Mouse (Mus musculus): ENCODE measurements around the gene Kcnn3. TPM values are rescaled to one million over a fixed set of nuclear protein-coding genes. Genes with fewer than 3 reads are reported as not detected.

The Kcnn3 gene
- polyA plus RNA-seq, 1 experiment: 2.3 TPM

- Histone ChIP-seq H3K27me3 (ENCODE audit: control insufficient read depth, insufficient read depth, low read length) (no peaks in the 10 kb centered on the region), H3K4me3 (ENCODE audit: control insufficient read depth, low read depth, low read length) (no peak overlapping the region), H3K4me1 (ENCODE audit: control insufficient read depth, insufficient read depth, low read length) (no peaks in the 10 kb centered on the region), H3K36me3 (ENCODE audit: control insufficient read depth, insufficient read depth, low read length) (no peaks in the 10 kb centered on the region), H3K27ac (ENCODE audit: control insufficient read depth, insufficient read depth, low read depth, low read length) (no peak overlapping the region)
- TF ChIP-seq POLR2A (IDR thresholded peaks at IDR 0.05; ENCODE audit: control insufficient read depth, low read depth, low read length) (no peak), CTCF (IDR thresholded peaks at IDR 0.05; ENCODE audit: control insufficient read depth, insufficient read depth, insufficient replicate concordance, low read depth, low read length) (no peak)
Observed at GRCm38 (mm10) chr3:89624814-89625445, 105.0 kb downstream of the Kcnn3 start.

- Histone ChIP-seq H3K27me3 (ENCODE audit: control insufficient read depth, insufficient read depth, low read length) (no peaks in the 10 kb centered on the region), H3K36me3 (ENCODE audit: control insufficient read depth, insufficient read depth, low read length) (no peaks in the 10 kb centered on the region), H3K27ac (ENCODE audit: control insufficient read depth, insufficient read depth, low read depth, low read length) (no peak overlapping the region), H3K4me3 (ENCODE audit: control insufficient read depth, low read depth, low read length) (no peak overlapping the region), H3K4me1 (ENCODE audit: control insufficient read depth, insufficient read depth, low read length) (no peaks in the 10 kb centered on the region)
- TF ChIP-seq CTCF (IDR thresholded peaks at IDR 0.05; ENCODE audit: control insufficient read depth, insufficient read depth, insufficient replicate concordance, low read depth, low read length) (no peak), POLR2A (IDR thresholded peaks at IDR 0.05; ENCODE audit: control insufficient read depth, low read depth, low read length) (no peak)
Observed at GRCm38 (mm10) chr3:89626556-89626955, 106.6 kb downstream of the Kcnn3 start.

DNA sequence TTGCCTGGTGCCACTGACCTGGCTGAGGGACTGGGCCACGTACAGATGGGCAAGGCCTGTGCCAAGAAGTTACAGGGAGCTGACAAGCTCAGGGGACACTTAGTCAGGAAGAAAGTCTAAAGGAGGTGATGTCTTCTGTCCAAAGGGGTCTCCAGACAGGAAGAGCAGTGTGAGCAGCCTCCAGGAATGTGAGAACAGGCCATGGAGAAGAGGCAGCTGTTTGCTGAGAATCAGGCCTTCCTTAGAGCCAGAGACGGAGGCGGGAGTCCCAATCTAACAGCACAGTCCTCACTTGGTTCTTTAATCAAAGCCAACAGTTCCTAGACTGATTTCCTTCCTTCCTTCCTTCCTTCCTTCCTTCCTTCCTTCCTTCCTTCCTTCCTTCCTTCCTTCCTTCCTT, 109.8 kb downstream of the Kcnn3 start:
- Histone ChIP-seq H3K36me3 (ENCODE audit: control insufficient read depth, insufficient read depth, low read length) (no peaks in the 10 kb centered on the region), H3K4me1 (ENCODE audit: control insufficient read depth, insufficient read depth, low read length) (no peaks in the 10 kb centered on the region), H3K27me3 (ENCODE audit: control insufficient read depth, insufficient read depth, low read length) (no peaks in the 10 kb centered on the region), H3K4me3 (ENCODE audit: control insufficient read depth, low read depth, low read length) (no peak overlapping the region), H3K27ac (ENCODE audit: control insufficient read depth, insufficient read depth, low read depth, low read length) (no peak overlapping the region)
- no peak for TF ChIP-seq POLR2A (IDR thresholded peaks at IDR 0.05; ENCODE audit: control insufficient read depth, low read depth, low read length)
- TF ChIP-seq CTCF (IDR thresholded peaks at IDR 0.05; ENCODE audit: control insufficient read depth, insufficient read depth, insufficient replicate concordance, low read depth, low read length): no peak

GRCm38 (mm10) chr3:89631750-89632149, 111.8 kb downstream of the Kcnn3 start:
- Histone ChIP-seq H3K4me3 (ENCODE audit: control insufficient read depth, low read depth, low read length) (no peak overlapping the region), H3K36me3 (ENCODE audit: control insufficient read depth, insufficient read depth, low read length) (no peaks in the 10 kb centered on the region), H3K27ac (ENCODE audit: control insufficient read depth, insufficient read depth, low read depth, low read length) (no peak overlapping the region), H3K27me3 (ENCODE audit: control insufficient read depth, insufficient read depth, low read length) (no peaks in the 10 kb centered on the region), H3K4me1 (ENCODE audit: control insufficient read depth, insufficient read depth, low read length) (no peaks in the 10 kb centered on the region; the same call in 1 of the 2 replicates)
- TF ChIP-seq POLR2A (IDR thresholded peaks at IDR 0.05; ENCODE audit: control insufficient read depth, low read depth, low read length) (no peak), CTCF (IDR thresholded peaks at IDR 0.05; ENCODE audit: control insufficient read depth, insufficient read depth, insufficient replicate concordance, low read depth, low read length) (no peak)

DNA sequence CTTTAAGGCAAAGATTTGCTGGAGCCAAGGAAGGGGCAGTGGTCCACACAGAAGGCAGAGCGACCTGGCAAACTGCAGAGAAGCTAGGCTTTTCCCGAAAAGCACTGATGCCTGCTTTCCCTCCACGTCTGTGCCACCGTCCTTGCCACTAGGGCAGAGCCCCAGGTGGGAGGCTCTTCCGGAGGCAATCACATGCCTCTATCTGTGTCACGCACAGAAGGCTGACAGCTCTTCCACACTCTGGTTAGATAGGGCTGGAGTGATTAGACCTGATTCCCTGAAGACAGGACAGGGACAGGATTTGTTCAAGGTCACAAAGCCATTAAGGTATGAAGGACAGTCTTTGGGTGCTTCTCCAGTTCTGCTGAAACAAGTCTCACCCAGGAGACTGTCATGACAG, 113.6 kb downstream of the Kcnn3 start:
- H3K27ac ChIP-seq (ENCODE audit: control insufficient read depth, insufficient read depth, low read depth, low read length): no peak overlapping the region
- TF ChIP-seq POLR2A (IDR thresholded peaks at IDR 0.05; ENCODE audit: control insufficient read depth, low read depth, low read length) (no peak), CTCF (IDR thresholded peaks at IDR 0.05; ENCODE audit: control insufficient read depth, insufficient read depth, insufficient replicate concordance, low read depth, low read length) (no peak)
- H3K27me3 ChIP-seq (ENCODE audit: control insufficient read depth, insufficient read depth, low read length): no peaks in the 10 kb centered on the region
- H3K36me3 ChIP-seq (ENCODE audit: control insufficient read depth, insufficient read depth, low read length): no peaks in the 10 kb centered on the region
- H3K4me1 ChIP-seq (ENCODE audit: control insufficient read depth, insufficient read depth, low read length): no peaks in the 10 kb centered on the region; the same call in 1 of the 2 replicates
- no peak overlapping the region for H3K4me3 ChIP-seq (ENCODE audit: control insufficient read depth, low read depth, low read length)

DNA sequence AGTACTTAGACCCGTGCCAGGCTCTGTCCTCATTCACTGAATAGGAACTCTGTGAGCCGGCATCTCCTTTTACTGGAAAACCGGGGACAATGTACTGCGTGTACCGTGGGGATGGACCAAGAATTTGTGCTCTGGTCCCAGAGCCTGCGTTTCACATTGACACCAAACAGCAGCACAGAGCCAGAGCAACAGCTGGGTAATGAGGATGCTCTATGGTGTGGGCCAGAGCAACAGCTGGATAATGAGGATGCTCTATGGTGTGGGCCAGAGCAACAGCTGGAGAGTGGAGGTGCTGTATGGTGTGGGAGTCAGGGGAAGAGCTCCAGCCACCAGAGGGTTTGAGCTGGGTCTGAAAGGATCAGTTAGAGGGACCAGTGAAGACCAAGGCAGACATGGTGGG, 114.0 kb downstream of the Kcnn3 start:
- TF ChIP-seq POLR2A (IDR thresholded peaks at IDR 0.05; ENCODE audit: control insufficient read depth, low read depth, low read length): no peak
- TF ChIP-seq CTCF (IDR thresholded peaks at IDR 0.05; ENCODE audit: control insufficient read depth, insufficient read depth, insufficient replicate concordance, low read depth, low read length): no peak
- Histone ChIP-seq H3K27ac (ENCODE audit: control insufficient read depth, insufficient read depth, low read depth, low read length) (no peak overlapping the region), H3K36me3 (ENCODE audit: control insufficient read depth, insufficient read depth, low read length) (no peaks in the 10 kb centered on the region), H3K4me3 (ENCODE audit: control insufficient read depth, low read depth, low read length) (no peak overlapping the region), H3K27me3 (ENCODE audit: control insufficient read depth, insufficient read depth, low read length) (no peaks in the 10 kb centered on the region), H3K4me1 (ENCODE audit: control insufficient read depth, insufficient read depth, low read length) (no peaks in the 10 kb centered on the region; the same call in 1 of the 2 replicates)

GRCm38 (mm10) chr3:89640804-89641203, 120.8 kb downstream of the Kcnn3 start:
- no peak for TF ChIP-seq CTCF (IDR thresholded peaks at IDR 0.05; ENCODE audit: control insufficient read depth, insufficient read depth, insufficient replicate concordance, low read depth, low read length)
- no peak for TF ChIP-seq POLR2A (IDR thresholded peaks at IDR 0.05; ENCODE audit: control insufficient read depth, low read depth, low read length)
- H3K36me3 ChIP-seq (ENCODE audit: control insufficient read depth, insufficient read depth, low read length): no peaks in the 10 kb centered on the region
- H3K27ac ChIP-seq (ENCODE audit: control insufficient read depth, insufficient read depth, low read depth, low read length): no peak overlapping the region
- no peak overlapping the region for H3K4me3 ChIP-seq (ENCODE audit: control insufficient read depth, low read depth, low read length)
- no peaks in the 10 kb centered on the region for H3K4me1 ChIP-seq (ENCODE audit: control insufficient read depth, insufficient read depth, low read length)
- H3K27me3 ChIP-seq (ENCODE audit: control insufficient read depth, insufficient read depth, low read length): no peaks in the 10 kb centered on the region
